Mouse (Mus musculus) stomach, adult 2 months (tissue): Measurements from ENCODE around the gene Mbd5. TPM values are rescaled to one million over a fixed set of nuclear protein-coding genes. Genes with fewer than 3 reads are reported as not detected.

Experiments
- polyA plus RNA-seq: library from polyadenylated mRNA; depleted of rRNA; stranded (reverse); fragments of >200 nt; gene quantifications from 2 replicates; pipeline ENCODE4 v1.2.3, GENCODE M21; 2012; rRNA removed

Gene Mbd5
- polyA plus RNA-seq = 0.74 and 2.5 TPM in 2 replicates

DNA sequence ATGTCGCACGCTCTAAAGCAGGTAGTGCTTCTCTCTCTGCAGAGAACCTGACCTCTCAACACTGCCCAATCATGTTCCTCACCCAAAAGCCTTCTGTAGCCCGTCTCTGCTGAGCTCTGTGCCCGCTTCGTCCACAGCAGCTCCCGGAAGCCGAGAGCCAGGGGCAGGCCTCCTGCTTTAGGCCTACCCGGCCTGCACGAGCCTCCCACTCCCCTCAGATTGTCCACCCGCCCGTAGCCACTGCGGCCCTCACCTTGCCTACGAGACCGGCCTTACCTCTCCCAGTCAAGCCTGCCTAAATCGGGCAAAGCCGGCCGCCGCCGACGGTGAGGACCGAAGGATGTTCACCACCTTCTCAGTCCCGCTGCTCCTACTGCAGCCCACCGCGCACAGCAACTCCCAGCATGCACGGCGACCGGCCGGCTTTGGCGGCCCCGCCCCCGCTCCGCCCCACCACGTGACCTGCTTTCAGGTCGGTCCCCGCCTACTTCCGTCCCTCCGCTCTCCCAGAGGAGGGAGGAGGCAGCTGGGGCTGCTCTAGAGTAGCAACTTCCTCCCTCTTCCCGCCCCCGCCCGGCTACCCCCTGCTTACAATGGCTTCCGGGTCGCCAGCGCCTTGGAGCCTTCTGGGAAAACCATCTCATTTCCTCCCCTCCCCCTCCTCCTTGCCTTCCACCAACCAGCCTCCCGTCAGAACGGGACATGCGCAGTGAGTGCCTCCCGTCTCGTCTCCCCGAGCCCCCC, at the start of gene Mbd5:
Gene Mbd5, plus strand, starts transcription at position 668 of the 744 bp plus-strand sequence.

DNA sequence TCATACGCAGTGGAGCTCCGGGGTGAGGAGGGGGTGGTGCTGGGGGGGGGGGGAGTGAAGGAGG, 776 bp downstream of the Mbd5 start, which contains the start of gene Orc4:
Gene Orc4, minus strand, starts transcription at position 26 of the 64 bp plus-strand sequence.

Other genes starting within 250 kb of the Mbd5 start
- gene Acvr2a, start 135.4 kb upstream of the Mbd5 start, polyA plus RNA-seq = 1.2 TPM in 2 replicates
- 0.23 and 0.48 TPM in 2 replicates for gene Orc4, start 769 bp downstream of the Mbd5 start, polyA plus RNA-seq